Mouse (Mus musculus): ENCODE results near the gene Toporsl. TPM values are rescaled to one million over a fixed set of nuclear protein-coding genes. Genes with fewer than 3 reads are reported as not detected.

Toporsl gene
- polyA plus RNA-seq (2017; shearing (Covaris generic)): not detected

DNA sequence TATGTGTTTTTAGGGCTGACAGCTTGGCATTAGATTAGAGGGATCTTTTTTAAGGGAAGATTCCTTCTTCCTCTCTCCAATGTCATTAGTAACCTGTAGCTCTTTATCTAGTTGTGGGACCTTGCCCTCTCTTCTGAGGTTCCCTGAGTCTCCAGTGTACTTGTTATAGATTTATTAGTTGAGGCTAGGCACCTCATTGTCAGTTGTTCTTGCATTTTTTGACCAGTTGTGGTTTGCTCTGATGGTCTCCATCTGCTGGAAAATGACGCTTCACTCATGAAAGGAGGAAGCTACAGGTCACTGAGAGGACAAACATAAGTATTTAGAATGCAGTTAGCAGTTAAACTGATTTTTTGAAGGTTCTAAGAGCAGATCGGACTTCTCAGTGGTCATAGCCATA is at the start of gene Toporsl:
Gene Toporsl, plus strand, starts transcription at position 348 of the 400 bp plus-strand sequence.

Other genes with a start within 250 kb of the Toporsl start
- gene Smc2, start 157.0 kb upstream of the Toporsl start, polyA plus RNA-seq (2017; shearing (Covaris generic)): 28.8 TPM
- gene Vma21-ps, start 99.0 kb upstream of the Toporsl start, polyA plus RNA-seq (2017; shearing (Covaris generic)): not detected
- not detected for gene Olfr275, start 218.3 kb downstream of the Toporsl start, polyA plus RNA-seq (2017; shearing (Covaris generic))

Measured in effector memory CD4-positive, alpha-beta T cell, adult 7 months (primary cell).